Mouse (Mus musculus) cerebral cortex, adult 2 months (tissue): ENCODE results near the gene Usp12.

ENCODE experiments used
- WGBS: fragments of 180-500 bp; shearing (Covaris S2); methylation state at CpG from one replicate; pipeline ENCODE4 v1.1.7; 2018; 5-methylcytosine and 5-hydroxymethylcytosine counted together

Usp12 gene

GRCm38 (mm10) chr5:146695543-146695942, 99.3 kb downstream of the Usp12 start:
- WGBS, result 79% methylated on average over 5 of the region's 5 CpGs

- 81% methylated on average over 5 of the region's 5 CpGs for WGBS
These were observed 101.8 kb downstream of the Usp12 start for GRCm38 (mm10) chr5:146692976-146693361.

- 47% methylated on average over 7 of the region's 7 CpGs for WGBS
These were observed 102.3 kb downstream of the Usp12 start for GRCm38 (mm10) chr5:146692361-146692975.

- 87% methylated on average over 8 of the region's 8 CpGs for WGBS
These were observed 103.1 kb downstream of the Usp12 start for GRCm38 (mm10) chr5:146691745-146692144.

- 76% methylated on average over 17 of the region's 17 CpGs for WGBS
These were observed 107.1 kb downstream of the Usp12 start for GRCm38 (mm10) chr5:146687541-146688313.

- WGBS, result 88% methylated on average over 12 of the region's 12 CpGs
These were observed 107.9 kb downstream of the Usp12 start for GRCm38 (mm10) chr5:146686954-146687353.
